Mouse (Mus musculus): ENCODE data around the gene Otog. TPM values are rescaled to one million over a fixed set of nuclear protein-coding genes. Genes with fewer than 3 reads are reported as not detected.

Otog gene
- polyA plus RNA-seq, 1 experiment from 2014 or later, result 0.14 TPM

GRCm38 (mm10) chr7:46285161-46285839 is 44.5 kb downstream of the Otog start:
- H3K27me3 ChIP-seq (replicated peaks), result no peaks in the 10 kb centered on the region
- H3K36me3 ChIP-seq, result no peaks in the 10 kb centered on the region
- no peaks in the 10 kb centered on the region for H3K4me1 ChIP-seq
- WGBS, result 86% methylated on average over 12 of the region's 12 CpGs
- H3K9ac ChIP-seq, result no peak overlapping the region
- H3K4me2 ChIP-seq (replicated peaks), result no peak overlapping the region
- H3K9me3 ChIP-seq, result no peaks in the 10 kb centered on the region
- H3K27ac ChIP-seq, result no peak overlapping the region
- no peak for ATAC-seq (ENCODE audit: low FRiP score, low read depth)
- H3K4me3 ChIP-seq, result no peak overlapping the region

GRCm38 (mm10) chr7:46286391-46286790 is 45.6 kb downstream of the Otog start:
- Histone ChIP-seq H3K4me1 (no peaks in the 10 kb centered on the region), H3K36me3 (no peaks in the 10 kb centered on the region), H3K4me2 (replicated peaks) (no peak overlapping the region), H3K9ac (no peak overlapping the region), H3K4me3 (no peak overlapping the region), H3K27me3 (replicated peaks) (no peaks in the 10 kb centered on the region), H3K27ac (no peak overlapping the region), H3K9me3 (no peaks in the 10 kb centered on the region)
- 92% methylated on average over 4 of the region's 4 CpGs for WGBS
- ATAC-seq (ENCODE audit: low FRiP score, low read depth), result no peak

- 28% methylated on average over 8 of the region's 8 CpGs for WGBS
- Histone ChIP-seq H3K27me3 (replicated peaks) (no peaks in the 10 kb centered on the region), H3K9ac (no peak overlapping the region), H3K4me1 (no peaks in the 10 kb centered on the region), H3K4me3 (no peak overlapping the region), H3K9me3 (no peaks in the 10 kb centered on the region), H3K4me2 (replicated peaks) (no peak overlapping the region), H3K27ac (no peak overlapping the region), H3K36me3 (no peaks in the 10 kb centered on the region)
- no peak for ATAC-seq (ENCODE audit: low FRiP score, low read depth)
Measured at GRCm38 (mm10) chr7:46287051-46287450, 46.3 kb downstream of the Otog start.

GRCm38 (mm10) chr7:46296330-46296729 is 55.5 kb downstream of the Otog start:
- 36% methylated on average over 6 of the region's 6 CpGs for WGBS
- H3K4me2 ChIP-seq (replicated peaks), result no peak overlapping the region
- H3K36me3 ChIP-seq, result no peaks in the 10 kb centered on the region
- no peak overlapping the region for H3K4me3 ChIP-seq
- H3K27ac ChIP-seq, result no peak overlapping the region
- no peaks in the 10 kb centered on the region for H3K9me3 ChIP-seq
- no peak for ATAC-seq (ENCODE audit: low FRiP score, low read depth)
- H3K4me1 ChIP-seq, result no peaks in the 10 kb centered on the region
- no peak overlapping the region for H3K9ac ChIP-seq
- no peaks in the 10 kb centered on the region; the same call in 1 of the 2 replicates for H3K27me3 ChIP-seq (replicated peaks)

- Histone ChIP-seq H3K4me2 (replicated peaks) (no peak overlapping the region), H3K27ac (no peak overlapping the region), H3K27me3 (replicated peaks) (no peaks in the 10 kb centered on the region; the same call in 1 of the 2 replicates), H3K9me3 (no peaks in the 10 kb centered on the region), H3K4me3 (no peak overlapping the region), H3K9ac (no peak overlapping the region), H3K4me1 (no peaks in the 10 kb centered on the region), H3K36me3 (no peaks in the 10 kb centered on the region)
- no peak for ATAC-seq (ENCODE audit: low FRiP score, low read depth)
- 83% methylated on average over 12 of the region's 12 CpGs for WGBS
Measured at GRCm38 (mm10) chr7:46301031-46301632, 60.3 kb downstream of the Otog start.

GRCm38 (mm10) chr7:46313486-46313885 is 72.7 kb downstream of the Otog start:
- Histone ChIP-seq H3K4me2 (replicated peaks) (no peak overlapping the region), H3K36me3 (no peaks in the 10 kb centered on the region), H3K27me3 (replicated peaks) (no peaks in the 10 kb centered on the region), H3K9me3 (no peaks in the 10 kb centered on the region), H3K9ac (no peak overlapping the region), H3K4me3 (no peak overlapping the region), H3K4me1 (peaks cover 4% of the 10 kb centered on the region; the same call in 1 of the 2 replicates), H3K27ac (no peak overlapping the region)
- ATAC-seq (ENCODE audit: low FRiP score, low read depth), result no peak
- WGBS, result 26% methylated on average over 6 of the region's 6 CpGs

GRCm38 (mm10) chr7:46314220-46315009 is 73.6 kb downstream of the Otog start:
- Histone ChIP-seq H3K4me1 (peaks cover 4% of the 10 kb centered on the region; the same call in 1 of the 2 replicates), H3K36me3 (no peaks in the 10 kb centered on the region), H3K27ac (no peak overlapping the region), H3K27me3 (replicated peaks) (no peaks in the 10 kb centered on the region), H3K9ac (no peak overlapping the region), H3K4me2 (replicated peaks) (no peak overlapping the region), H3K9me3 (no peaks in the 10 kb centered on the region), H3K4me3 (no peak overlapping the region)
- 31% methylated on average over 4 of the region's 6 CpGs for WGBS
- ATAC-seq (ENCODE audit: low FRiP score, low read depth), result 0 out of 2 replicates have a peak, but pooled peaks have one; percentile 4

GRCm38 (mm10) chr7:46315692-46316091 is 74.9 kb downstream of the Otog start:
- H3K4me3 ChIP-seq, result no peak overlapping the region
- H3K27ac ChIP-seq, result no peak overlapping the region
- WGBS, result 77% methylated on average over 4 of the region's 4 CpGs
- H3K4me2 ChIP-seq (replicated peaks), result no peak overlapping the region
- H3K36me3 ChIP-seq, result no peaks in the 10 kb centered on the region
- ATAC-seq (ENCODE audit: low FRiP score, low read depth), result no peak
- no peak overlapping the region for H3K9ac ChIP-seq
- peaks cover 4% of the 10 kb centered on the region; the same call in 1 of the 2 replicates for H3K4me1 ChIP-seq
- H3K27me3 ChIP-seq (replicated peaks), result no peaks in the 10 kb centered on the region
- H3K9me3 ChIP-seq, result no peaks in the 10 kb centered on the region

GRCm38 (mm10) chr7:46316948-46317347 is 76.2 kb downstream of the Otog start:
- 24% methylated on average over 7 of the region's 7 CpGs for WGBS
- H3K4me2 ChIP-seq (replicated peaks), result no peak overlapping the region
- H3K4me3 ChIP-seq, result no peak overlapping the region
- H3K36me3 ChIP-seq, result no peaks in the 10 kb centered on the region
- no peak for ATAC-seq (ENCODE audit: low FRiP score, low read depth)
- peaks cover 4% of the 10 kb centered on the region; the same call in 1 of the 2 replicates for H3K4me1 ChIP-seq
- no peaks in the 10 kb centered on the region for H3K27me3 ChIP-seq (replicated peaks)
- no peaks in the 10 kb centered on the region for H3K9me3 ChIP-seq
- no peak overlapping the region for H3K27ac ChIP-seq
- no peak overlapping the region for H3K9ac ChIP-seq

- Histone ChIP-seq H3K4me3 (no peak overlapping the region), H3K9ac (no peak overlapping the region), H3K4me2 (replicated peaks) (no peak overlapping the region), H3K27me3 (replicated peaks) (no peaks in the 10 kb centered on the region), H3K9me3 (no peaks in the 10 kb centered on the region), H3K36me3 (no peaks in the 10 kb centered on the region), H3K4me1 (peaks cover 4% of the 10 kb centered on the region; the same call in 1 of the 2 replicates), H3K27ac (no peak overlapping the region)
- no peak for ATAC-seq (ENCODE audit: low FRiP score, low read depth)
- 83% methylated on average over 3 of the region's 3 CpGs for WGBS
Measured at GRCm38 (mm10) chr7:46321242-46321641, 80.5 kb downstream of the Otog start.

GRCm38 (mm10) chr7:46327896-46328295 is 87.1 kb downstream of the Otog start:
- WGBS, result 76% methylated on average over 4 of the region's 4 CpGs
- ATAC-seq (ENCODE audit: low FRiP score, low read depth), result no peak
- no peak overlapping the region for H3K4me3 ChIP-seq

GRCm38 (mm10) chr7:46337397-46337796 is 96.6 kb downstream of the Otog start:
- Histone ChIP-seq H3K9ac (no peak overlapping the region), H3K27me3 (replicated peaks) (no peaks in the 10 kb centered on the region), H3K4me2 (replicated peaks) (no peak overlapping the region), H3K36me3 (no peaks in the 10 kb centered on the region), H3K27ac (no peak overlapping the region), H3K4me1 (no peaks in the 10 kb centered on the region), H3K9me3 (no peaks in the 10 kb centered on the region), H3K4me3 (no peak overlapping the region)
- no peak for ATAC-seq (ENCODE audit: low FRiP score, low read depth)
- 90% methylated on average over 9 of the region's 9 CpGs for WGBS

More at GRCm38 (mm10) chr7:46327896-46328295, 87.1 kb downstream of the Otog start:
- Histone ChIP-seq H3K9ac (no peak overlapping the region), H3K4me1 (no peaks in the 10 kb centered on the region), H3K4me2 (replicated peaks) (no peak overlapping the region), H3K27ac (no peak overlapping the region), H3K27me3 (replicated peaks) (no peaks in the 10 kb centered on the region), H3K9me3 (no peaks in the 10 kb centered on the region), H3K36me3 (no peaks in the 10 kb centered on the region)
